Mouse (Mus musculus) layer of hippocampus, postnatal 10 days (tissue): ENCODE measurements around the gene Stambpl1. TPM values are rescaled to one million over a fixed set of nuclear protein-coding genes. Genes with fewer than 3 reads are reported as not detected.
"Not testable (repeated sequence)": the region's sequence is repeated elsewhere in the genome, so short reads cannot be mapped to it uniquely, and the experiment has no call there.

Source experiments
- DNase-seq, 2 experiments: peaks; one replicate each; pipeline ENCODE4 v3.0.0; 2021; ENCODE audit warnings: low spot score in 2 of 2
- total RNA-seq, 2 experiments: library from RNA; stranded (reverse); gene quantifications; 2 replicates each; pipeline ENCODE4 v1.2.3; 2021

Gene Stambpl1
- total RNA-seq, 2 experiments from 2014 or later: 17.3 to 23.0 TPM

DNA sequence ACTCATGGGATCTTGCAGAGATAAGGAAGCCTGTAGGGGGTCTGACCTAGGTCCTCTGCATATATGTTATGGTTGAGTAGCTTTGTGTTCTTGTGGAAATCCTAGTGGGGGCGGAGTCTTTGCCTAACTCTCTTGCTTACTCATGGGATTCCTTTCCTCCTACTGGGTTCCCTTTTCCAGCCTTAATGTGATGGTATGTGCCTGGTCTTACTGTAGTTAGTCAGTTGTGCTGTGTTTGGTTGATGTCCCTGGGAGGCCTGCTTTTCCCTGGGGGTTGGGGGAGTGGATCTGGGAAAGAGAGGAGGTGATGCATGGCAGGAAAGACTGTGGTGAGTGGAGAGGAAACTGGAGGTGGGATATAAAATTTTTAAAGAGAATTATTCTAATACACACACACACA lies 6.0 kb downstream of the Stambpl1 start:
- DNase-seq: no peak

DNA sequence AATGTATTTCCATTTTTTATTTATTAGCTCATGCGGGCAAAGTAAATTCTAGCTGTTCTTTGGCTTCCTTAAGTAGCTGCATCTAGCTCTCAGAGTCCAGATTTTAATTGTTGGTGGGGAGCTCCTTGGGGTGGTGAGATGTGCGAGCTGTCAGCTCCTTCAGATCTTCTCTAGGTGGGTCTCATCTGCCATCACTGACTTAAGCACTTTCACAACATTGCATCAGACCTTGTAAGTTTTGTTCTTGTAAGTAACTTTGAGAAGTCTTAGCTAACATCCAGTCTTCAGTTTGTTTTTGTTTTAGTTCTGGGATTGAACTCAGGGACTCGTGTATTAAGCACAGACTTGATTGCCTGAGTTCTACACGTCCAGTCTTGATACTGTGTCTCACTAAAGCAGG lies 6.9 kb downstream of the Stambpl1 start:
- no peak for DNase-seq

DNA sequence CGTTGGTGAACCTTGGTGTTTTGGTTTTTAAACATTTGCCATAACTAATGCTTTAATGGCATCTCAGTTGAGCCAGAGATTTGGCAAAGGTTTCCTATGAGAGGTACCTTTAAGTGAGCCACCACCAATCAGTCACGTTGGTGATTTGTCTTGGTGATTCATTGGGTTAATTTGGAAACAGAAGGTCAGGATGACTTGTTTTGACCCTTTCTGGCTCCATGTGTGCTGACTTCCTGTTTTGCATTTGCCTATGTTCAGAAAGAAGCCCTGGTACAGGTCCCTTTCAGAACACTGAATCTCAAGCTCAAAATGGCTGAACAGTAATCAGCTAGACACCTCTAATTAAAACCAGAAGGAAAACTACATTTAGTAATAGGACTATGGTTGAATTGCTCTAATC lies 7.5 kb downstream of the Stambpl1 start:
- no peak for DNase-seq

DNA sequence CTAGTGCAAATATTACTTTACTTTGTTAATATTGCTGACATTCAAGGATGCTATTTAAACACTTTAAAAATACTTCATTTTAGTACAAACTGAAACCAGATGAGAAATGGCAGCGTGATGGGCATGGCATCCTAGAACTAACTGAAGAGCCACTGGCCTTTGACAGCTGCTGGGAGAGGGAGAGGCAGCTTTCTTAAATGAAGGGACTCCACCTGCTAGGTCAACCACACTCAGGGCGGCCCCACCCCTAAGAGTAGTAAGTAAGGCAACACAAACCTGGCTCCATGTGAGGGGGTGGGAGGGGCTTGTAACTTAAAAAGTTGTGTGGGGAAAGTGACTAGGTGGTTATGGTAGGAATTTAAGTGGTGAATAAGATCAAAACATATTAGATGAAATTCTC lies 10.6 kb downstream of the Stambpl1 start:
- DNase-seq: no peak

DNA sequence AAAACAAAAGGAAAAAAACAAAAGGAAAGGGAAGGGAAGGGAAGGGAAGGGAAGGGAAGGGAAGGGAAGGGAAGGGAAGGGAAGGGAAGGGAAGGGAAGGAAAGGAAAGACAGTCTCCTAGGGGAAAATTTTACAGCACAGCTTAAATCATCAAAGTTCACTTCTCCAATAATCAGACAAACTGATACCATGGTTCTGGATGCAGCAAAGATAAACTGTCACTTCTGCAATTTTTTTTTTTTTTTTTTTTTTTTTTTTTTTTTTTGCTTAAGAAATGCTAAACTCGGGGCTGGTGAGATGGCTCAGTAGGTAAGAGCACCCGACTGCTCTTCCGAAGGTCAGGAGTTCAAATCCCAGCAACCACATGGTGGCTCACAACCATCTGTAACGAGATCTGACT lies 14.1 kb downstream of the Stambpl1 start:
- DNase-seq: not testable (repeated sequence)

DNA sequence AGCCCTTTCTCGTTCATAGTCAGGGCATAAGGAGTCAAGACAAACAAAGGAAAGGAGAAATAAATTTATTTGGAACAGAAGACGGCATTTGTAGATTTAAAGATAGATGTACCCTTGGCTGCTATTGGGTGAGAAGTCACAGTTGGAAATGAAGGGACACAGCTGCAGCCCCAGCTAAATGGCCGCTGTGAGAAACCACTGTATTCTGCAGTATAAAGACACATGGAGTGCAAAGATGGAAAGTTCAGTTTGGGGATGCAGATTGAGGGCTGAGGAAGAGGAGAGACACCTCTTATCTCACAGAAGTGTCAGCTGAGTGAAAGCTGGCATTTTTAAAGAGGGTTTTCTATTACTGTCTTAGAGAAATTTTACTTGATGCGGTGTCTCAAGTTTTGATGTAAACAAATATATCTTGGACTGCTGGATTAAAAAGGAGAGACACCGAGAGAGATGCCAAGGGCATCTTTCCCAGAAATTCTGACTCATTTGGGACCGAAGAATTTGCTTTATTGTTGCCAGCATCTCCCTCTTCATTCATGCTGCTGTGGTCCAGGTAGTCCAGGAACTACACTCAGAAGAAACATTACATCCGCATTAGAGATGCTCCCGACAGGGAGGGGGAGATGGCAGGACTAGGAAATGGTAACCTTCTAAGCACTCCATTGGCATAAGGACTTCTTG lies 14.9 kb downstream of the Stambpl1 start:
- no peak for DNase-seq

DNA sequence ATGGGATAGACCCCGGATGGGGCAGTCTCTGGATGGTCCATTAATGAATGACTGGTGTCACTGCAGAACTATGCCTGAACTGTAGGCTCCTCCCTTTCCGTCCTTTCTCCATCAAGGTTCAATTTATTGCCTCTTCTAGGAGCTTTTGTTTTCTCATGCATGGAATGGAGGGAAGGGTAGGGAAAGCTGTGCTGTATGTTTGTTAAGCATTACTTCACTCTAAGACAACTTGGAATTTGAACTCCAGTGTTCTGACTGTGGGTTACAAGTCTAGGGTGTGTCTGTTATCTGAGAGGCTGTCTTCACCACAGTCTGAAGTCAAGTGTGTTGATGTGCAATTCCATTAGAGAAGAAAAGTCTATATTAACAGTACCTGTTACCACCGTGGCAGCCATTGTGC lies 17.0 kb downstream of the Stambpl1 start:
- no peak for DNase-seq

DNA sequence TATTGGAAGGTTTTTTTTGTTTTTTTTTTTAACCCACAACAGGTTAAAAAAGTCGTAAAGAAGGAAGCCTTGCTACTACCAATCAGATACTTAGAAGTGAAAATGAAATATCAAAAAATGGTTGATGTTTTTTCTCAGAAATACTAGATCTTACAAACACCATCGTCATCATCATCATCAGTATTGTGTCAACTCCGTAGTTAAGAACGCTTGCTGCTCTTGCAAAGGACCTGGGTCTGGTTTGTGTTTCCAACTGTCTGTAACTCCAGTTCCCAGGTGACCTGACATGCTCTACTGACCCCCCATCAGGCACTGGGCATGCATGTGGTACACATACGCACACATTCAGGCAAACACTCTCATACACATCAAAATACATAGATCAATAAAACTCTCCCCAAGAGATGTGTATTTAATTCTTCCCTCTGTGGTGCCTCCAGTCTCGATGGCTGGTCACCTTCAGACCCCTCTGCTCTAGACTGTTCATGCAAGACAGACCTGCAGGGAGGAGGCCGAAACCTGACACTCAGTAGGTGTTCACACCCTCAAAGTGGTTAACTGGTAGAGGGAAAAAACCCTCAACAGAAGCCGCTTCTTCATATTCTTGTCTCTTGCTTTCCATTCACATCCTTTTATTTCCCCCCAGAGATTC lies 18.0 kb downstream of the Stambpl1 start:
- no peak for DNase-seq

DNA sequence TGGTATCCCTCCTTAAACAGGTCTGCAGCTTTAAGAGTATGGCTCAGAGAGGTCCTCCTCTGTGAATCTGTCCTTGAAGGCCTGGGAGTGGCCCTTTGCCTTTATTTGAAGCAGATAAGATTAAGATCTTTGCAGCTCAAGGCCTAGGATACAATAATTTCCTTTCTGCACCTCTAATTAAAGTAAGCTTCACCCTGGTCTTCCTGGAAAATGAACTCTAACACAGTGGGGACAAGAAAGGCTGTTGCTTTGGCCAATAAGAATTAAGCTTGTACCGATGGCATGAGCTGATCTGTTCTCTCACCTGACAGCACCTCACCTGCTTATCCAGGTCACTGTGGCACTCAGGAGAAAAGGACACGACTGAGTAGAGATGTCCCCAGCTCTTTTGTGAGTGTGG lies 18.8 kb downstream of the Stambpl1 start:
- DNase-seq: no peak

DNA sequence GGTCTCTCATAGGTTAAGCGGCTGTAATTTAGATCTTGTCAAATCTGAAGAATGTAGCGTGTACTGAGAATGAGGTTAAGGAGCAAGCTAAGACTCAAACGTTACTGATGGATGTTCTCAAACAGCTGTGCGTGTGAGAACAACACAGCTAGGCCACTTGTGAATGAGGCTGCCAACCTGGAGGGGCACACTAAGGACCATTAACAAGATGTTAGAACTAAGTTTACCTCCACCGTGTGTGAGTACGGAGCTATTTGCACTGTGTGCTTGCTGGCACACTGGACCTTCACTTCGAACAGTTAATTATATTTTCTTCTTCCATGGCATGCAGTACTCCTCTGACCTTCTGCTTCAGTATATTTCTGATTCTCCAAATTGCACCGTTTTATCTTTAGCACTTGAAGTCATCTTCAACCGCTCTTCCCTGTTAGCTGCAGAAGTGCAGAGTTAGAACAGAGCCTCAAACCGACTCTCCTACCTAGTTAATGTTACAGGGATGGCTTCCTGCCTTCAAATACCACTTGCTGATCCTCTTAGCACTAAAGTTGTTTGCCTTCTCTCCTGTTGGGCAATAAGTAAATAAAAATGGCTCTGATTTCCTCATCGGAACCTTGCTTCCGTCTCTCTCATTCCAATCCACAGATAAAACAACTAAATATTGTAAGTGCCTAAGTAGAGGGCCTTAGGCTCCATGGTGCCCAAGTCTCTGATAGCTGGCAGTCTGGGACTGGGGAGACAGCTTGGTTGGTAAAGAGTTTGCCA lies 20.6 kb downstream of the Stambpl1 start:
- no peak for DNase-seq

DNA sequence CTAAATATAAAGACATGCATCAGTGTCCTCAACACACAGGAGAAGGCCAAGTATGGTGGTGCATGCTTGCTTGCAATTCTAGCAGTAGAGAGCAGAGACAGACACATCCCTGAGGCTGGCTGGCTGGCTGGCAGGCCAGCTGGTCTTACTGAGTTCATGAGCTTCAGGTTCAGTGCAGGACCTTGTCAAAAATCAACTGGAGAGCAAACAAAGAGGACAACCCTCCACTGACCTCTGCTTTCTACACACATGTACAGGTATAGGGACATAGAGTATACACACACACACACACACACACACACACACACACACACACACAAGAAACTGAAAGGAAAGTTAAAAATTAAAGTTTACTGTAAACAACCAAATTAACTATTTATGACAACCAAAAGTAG lies 21.2 kb downstream of the Stambpl1 start:
- DNase-seq: no peak

DNA sequence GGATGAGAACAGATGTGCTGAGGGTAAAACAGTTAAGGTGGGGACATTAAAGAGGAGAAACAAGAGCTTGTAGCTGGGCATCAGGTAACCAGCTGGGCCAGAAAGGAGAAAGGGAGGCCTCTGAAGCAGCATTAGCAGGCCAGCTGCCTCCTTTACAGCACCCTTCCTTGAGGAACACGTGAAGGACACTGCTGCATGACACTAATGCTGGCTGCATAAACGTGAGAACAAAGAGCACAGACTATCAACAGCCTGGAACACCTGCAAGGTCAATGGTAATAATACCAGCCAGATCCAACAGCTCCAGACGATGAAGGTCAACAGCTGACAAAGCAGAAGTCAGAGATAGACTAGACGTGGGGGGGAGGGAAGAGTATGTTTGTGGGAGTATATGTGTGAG lies 22.1 kb downstream of the Stambpl1 start:
- no peak for DNase-seq

DNA sequence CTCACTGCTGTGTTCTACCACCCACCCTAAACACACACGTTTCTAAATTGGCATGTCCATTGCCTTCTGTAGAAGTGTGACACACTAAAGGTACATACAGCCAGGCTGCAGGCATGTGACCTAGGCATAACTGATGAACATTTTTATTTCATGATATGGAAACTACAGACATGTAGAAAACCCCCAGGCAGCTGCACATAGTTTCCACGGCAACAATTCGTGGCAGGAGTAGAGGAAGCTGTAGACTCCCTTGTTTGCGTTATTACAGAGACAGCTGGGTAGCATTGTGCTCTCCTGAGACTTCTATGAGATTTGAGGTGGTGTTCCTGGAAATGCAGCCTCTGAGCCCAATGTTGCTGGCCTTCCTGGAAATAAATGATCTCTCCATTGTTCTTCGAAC lies 24.9 kb downstream of the Stambpl1 start:
- no peak for DNase-seq

DNA sequence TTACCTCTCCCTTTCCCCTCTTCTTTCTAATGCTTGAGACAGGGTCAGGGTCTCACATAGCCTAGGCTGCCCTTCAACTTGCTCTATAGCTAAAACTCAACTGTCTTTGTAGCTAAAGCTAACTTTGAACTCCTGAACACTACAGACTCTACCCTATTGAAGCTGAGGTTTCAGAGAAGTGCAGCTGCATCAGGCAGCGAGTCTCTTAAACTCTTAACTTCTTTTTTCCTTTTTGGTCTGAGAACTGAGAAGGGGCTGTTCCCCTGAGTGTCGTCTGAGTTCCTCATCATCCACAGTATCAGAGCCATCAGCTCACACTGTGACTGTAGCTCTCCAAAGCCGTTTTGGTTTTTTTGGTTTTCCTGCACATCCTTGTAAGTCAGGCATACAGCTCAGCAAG lies 25.7 kb downstream of the Stambpl1 start:
- DNase-seq: no peak

DNA sequence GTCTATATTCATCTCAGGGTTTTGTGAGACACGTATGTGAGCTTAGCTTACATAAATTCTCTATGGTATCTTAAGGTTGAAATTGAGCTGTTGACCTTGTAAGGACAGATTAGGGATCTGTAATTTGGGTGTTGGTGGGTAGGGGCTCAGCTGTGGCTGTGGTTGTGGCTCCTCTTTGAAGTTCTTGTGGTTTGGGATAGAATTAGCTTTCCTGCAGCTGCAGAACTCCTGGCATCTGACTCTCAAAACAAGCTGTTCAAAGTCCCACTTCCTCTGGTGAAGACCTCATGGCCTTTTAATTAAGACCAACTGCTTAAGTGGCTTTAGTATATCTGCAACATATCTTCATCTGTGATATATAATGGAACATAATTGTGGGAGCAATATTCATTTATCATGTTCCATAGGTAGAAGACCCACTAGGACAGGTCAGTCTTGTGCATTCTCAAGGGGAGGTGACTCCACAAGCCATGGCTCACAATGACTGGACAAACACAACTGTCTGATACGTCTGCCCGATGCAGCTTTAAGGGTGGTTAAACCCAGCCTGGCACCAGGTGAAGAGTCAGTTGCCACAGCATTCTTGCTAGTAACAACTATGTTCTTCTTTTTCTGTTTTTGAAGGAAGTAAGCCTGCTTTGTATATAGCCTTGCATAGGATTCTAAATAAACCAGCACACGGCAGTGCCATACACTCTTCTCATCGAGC lies 27.4 kb downstream of the Stambpl1 start:
- no peak for DNase-seq

DNA sequence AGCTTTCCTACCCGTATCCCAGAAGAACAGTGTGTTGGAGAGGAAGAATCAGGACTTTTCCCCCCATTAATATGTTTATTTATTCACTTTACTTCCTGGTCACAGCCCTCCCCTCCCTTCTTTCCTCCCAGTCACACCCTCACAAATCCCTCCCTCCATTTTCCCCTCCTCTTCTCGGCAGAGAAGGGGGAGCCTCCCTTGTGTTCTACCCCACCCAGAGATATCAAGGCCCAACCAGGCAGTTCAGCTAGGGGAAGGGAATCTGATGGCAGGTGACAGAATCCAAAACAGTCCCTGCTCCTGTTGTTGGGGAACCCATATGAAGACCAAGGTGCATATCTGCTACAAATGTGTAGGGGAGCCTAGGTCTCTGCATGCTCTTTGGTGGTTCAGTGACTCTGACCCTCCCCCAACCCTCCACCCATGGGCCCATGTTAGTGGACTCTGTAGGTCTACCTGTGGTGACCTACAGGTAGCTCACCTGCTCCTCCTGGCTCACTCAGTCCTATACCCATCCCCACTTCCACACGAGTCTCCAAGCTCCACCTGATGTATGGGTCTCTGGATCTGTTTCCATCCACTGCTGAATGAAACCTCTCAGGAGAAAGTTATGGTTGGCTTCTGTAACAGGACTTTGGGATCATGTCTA lies 28.8 kb downstream of the Stambpl1 start:
- no peak for DNase-seq

DNA sequence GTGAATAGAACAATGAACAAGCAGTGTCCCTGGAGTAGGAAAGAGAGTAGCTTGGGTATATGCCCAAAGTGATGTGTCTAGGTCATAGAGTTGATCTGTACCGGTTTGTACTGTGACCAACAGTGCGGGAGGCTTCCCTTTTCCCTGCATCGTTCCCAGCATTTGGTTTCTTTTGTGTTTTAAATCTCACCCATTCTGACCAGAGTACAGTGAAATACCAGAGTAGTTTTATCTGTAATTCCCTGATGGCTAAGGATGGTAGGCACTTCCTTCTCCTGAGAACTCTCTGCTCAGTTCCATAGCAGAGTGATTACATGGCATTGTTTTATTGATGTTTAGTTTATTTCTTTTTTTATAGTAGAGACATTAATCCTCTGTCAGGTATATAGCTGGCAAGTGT lies 30.8 kb downstream of the Stambpl1 start:
- DNase-seq: no peak

DNA sequence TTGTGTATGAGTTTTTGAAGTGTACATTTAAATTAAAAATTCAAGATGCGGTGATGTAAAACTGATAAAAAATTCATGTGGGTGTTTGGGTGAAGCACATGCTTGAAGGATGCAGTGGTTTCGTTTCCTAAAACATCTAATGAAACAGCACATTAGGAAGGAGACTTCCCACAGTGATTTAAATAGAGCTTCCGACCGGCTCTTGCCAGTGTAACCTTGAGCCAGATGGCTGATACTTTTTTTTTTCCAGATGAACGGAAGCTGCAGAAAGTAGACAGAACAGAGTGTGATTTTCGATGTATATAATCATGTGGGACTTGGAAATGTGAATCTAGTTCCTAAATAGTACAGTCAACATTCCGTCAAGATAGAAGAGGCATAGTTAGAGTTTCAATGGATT lies 39.6 kb downstream of the Stambpl1 start:
- DNase-seq: no peak

DNA sequence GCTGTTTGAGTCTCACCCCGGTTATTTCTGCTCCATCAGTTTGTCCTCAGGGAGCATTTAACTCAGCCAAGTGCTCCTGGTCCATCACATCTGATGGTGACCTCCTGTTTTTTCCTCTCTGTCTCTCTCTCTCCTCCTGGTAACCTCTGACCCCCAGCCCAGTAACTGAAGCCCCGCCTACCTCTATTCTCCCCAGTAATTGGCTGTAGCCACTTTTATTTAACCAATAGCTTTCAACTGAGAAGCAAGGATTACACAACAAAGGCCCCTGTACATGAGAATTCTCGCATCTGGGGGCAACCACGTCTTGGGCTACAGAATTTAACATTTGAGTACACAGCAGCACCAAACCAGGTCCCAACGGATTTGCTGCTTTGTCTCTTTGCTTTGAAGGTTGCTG lies 40.3 kb downstream of the Stambpl1 start:
- no peak for DNase-seq

DNA sequence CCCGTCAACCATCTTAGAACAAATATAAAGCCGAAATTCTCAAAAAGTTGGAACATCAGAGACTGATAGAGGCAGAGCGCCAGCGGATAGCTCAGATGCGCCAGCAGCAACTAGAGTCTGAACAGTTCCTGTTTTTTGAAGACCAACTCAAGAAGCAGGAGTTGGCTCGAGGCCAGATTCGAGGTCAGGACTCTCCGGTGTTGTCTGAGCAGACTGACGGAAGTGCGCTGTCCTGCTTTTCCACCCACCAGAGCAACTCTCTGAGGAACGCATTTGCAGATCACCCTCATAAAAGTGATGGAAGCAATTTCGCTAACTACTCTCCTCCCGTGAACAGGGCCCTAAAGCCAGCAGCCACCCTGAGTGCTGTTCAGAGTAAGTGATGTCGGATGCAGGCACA lies 41.9 kb downstream of the Stambpl1 start:
- DNase-seq: peak; percentile 48 to 65

DNA sequence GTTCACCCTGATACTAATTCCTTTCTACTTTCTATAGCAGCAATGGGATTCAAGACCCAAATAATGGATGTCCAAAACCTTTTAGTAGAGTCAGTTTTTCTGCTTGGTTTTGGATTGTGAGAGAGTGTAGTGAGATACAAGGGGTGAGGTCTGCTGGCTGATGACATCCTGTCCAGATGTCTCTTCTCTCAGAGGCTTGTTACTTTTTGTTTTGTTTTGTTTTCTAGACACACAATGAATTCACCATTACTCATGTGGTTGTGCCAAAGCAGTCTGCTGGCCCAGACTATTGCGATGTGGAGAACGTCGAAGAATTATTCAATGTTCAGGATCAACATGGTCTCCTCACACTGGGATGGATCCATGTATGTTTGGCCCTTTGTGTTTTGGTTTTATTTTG lies 44.0 kb downstream of the Stambpl1 start:
- no peak for DNase-seq
